Mouse (Mus musculus) lung, adult 18-20 months (tissue): ENCODE measurements around the gene Drc7.
A peak's percentile ranks its signal among the peaks of the same experiment; 100 is the strongest.

Source experiments
- DNase-seq, 2 experiments: peaks; one replicate each; pipeline ENCODE4 v3.0.0; 2022; ENCODE audit warnings: mixed read lengths in 2 of 2

Drc7 gene

DNA sequence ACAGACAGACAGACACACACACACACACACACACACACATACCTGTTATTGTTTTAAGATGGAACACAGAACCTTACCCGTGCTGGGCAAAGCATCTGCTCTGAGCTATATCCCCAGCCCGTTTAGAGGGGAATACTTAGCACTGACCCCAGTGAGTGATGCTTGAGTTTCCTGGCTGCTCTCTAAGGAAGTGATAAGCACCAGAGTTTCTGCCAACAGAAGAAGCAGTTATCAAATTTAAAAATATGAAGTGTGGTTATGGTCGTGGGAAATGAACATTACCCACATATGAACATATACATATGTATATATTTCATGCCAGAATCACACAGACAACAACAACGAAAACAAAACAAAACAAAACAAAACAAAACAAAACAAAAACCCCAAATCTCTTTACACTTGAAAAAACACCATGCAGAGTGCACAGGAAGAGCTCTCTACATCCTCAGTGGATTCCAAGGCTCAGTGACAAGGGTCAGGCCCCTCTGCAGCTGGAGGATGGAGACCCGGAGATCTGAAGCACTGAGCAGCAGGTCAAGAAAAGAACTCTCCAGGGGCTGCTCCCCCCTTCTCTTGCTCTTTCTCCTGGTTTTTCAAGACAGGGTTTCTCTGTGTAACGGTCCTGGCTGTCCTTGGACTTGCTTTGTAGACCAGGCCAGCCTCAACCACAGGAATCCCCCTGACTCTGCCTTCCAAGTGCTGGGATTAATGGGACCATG lies 5.1 kb downstream of the Drc7 start:
- no peak for DNase-seq

DNA sequence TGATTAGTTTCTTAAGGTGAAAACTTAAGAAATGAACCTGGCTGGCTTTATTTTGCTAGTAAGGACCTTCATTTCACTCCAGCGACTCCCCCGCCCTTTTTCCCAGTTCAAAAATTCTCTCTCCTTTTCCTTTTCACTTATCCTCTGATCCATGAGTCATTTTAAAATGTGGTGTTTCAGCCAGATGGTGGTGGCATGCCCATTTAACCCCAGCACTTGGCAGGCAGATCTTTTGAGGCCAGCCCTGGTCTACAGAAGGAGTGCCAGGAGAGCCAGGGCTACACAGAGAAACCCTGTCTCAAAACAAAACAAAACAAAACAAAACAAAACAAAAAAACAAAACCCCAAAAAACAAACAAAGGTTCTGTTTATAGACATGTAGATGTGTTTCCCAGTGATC lies 9.6 kb downstream of the Drc7 start:
- no peak for DNase-seq

DNA sequence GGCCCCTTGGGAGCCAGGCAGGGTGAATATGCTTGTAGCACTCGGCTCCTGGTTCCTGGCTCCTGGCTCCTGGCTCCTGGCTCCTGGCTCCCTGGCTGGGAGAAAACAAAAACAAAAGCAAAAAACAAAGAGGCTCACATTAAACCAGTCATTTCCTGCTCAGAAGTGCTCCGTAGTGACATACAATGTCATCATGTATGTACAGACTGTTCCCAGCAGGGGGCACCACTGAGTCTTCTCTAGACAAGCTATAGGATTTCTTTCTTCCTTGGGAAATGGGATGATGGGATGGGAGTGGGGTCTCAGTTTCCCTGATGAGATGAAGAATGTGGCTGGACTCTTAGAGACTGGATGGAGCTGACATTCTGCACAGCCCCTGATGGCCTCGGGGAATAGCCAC lies 12.7 kb downstream of the Drc7 start:
- peak; percentile 35 to 59 for DNase-seq

DNA sequence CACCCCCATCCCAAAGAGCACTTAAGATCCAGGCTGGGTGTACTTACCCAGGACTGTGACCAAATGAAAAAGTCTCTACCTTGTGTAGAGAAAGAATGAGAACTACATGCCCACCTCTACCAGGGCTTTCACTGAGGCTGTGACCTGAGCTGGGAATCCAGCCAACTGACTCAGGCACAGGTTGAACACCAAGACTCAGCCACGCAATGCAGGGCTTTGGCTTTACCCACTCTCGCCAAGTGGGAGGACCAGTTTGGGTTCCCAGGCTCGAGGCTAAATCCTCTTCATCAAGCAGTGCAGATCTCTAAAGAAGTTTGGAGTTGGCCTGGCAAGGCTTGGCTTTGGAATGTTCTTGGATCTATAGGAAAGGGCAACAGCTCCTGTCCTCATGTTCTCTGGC lies 20.6 kb downstream of the Drc7 start:
- no peak for DNase-seq

GRCm38 (mm10) chr8:95076151-95076550 lies 21.2 kb downstream of the Drc7 start:
- no peak for DNase-seq

GRCm38 (mm10) chr8:95078055-95078454 lies 23.2 kb downstream of the Drc7 start:
- no peak for DNase-seq

GRCm38 (mm10) chr8:95079305-95079704 lies 24.4 kb downstream of the Drc7 start:
- no peak for DNase-seq

DNA sequence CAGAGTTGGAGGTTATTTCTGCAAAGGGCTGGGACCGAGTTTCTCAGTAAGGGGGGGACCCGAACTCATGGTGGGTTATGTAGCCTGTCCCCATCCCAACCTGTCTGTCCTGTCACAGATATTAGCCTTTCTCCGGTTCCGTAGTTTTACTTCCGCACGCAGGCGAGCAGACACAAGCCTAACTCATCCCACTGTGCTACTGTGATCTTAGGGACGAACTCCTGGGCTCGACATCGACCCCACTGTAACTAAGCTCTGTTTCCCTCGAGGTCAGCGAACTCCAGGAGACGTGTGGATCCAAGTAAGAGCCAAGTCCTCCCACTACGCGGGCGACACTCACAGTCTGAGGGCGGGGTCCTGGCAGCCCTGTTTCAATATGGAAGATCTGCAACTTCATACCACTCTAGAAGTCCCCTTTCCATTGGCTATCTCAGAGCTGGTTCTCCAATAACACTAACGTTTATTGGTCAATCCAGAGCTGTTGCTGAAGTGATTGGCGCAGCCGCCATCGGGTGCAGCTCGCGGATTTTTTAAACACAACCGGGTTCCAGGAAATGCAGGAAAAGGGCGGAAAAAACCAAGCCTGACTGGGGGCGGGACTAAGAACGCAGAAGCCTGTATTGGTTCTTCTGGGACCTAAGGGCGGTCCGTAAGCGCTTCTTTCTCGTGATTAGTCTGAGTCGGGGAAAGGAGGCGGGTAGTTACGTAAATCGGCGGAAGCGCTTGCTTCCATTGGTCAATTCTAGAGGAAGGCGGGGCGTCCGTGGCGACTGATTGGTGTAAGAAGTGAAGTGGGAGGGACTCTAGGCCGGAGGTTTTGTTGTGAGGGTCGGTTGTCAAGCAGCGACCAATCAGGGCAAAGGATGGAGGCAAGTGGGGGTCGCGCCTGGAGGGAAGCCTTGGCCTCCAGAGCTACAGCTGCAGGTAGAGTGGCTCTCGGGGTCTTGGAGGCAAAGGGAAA lies 25.8 kb downstream of the Drc7 start, which contains the start of gene Katnb1:
Katnb1 (plus strand) TSS at position 806 of the 961 bp plus-strand sequence.
- peak; percentile 100 for DNase-seq

DNA sequence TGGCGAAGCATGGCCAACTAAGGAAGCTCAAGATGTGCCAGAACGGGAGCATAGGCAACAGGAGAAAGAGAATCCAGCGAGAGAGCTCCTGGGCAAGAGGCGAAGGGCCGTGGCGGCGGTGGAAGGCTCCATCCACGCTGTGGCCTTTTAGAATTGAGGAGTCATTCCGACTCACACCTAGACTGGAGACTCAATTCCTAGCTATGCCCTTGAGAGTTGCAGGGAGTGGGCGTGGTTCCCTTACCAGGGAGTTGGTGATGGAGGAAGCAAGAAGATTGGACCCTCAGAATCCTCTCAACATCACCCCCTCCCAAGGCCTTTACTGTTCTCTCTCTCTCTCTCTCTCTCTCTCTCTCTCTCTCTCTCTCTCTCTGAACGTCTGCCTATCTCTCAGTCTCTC lies 26.7 kb downstream of the Drc7 start:
- DNase-seq, result no peak

- no peak for DNase-seq
Observed at GRCm38 (mm10) chr8:95084261-95084660, 29.4 kb downstream of the Drc7 start.

- DNase-seq, result no peak
Observed at GRCm38 (mm10) chr8:95084744-95085431, 30.0 kb downstream of the Drc7 start.

- DNase-seq, result no peak
Observed at GRCm38 (mm10) chr8:95085432-95086141, 30.7 kb downstream of the Drc7 start.

GRCm38 (mm10) chr8:95093574-95093973 lies 38.7 kb downstream of the Drc7 start:
- DNase-seq, result peak in 1 of 2 experiments; percentile 14

DNA sequence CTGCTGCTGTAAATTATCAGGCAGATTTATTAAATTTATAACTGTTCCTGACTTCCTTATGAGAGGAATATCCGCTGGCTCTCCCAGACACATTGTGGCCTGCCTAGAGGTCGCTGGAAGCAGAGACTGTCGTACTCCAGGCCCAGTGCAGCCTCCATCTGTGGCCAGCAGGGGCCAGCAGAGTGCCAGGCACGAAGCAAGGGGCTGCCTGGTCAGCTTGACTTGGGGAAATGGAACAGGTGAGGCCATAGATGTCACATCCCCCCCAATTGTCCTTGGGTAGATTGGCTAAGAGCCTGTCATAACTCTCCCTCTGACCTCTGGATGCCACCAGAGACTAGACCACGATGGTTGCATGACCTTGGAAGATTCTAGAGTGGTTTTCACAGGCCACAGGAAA lies 44.1 kb downstream of the Drc7 start:
- DNase-seq, result peak; percentile 61 to 74

DNA sequence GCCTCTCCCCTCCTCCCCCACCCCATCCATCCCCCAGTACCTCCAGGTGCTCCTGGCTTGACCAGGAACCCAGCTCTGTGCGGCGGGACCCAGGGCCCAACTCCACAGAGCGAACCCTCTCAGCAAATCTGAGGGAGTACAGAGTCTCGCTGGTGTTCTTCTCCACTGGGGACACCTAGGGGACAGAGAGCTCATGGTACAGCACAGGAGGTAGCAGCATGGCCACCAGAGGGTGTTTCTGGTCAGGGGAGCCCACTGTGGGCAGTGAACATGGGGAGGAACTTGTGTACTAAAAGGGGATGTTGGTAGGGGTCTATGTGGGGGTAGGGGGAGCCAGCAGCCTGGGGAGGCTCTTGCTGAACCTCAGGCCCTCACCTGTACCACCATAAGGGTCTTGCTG lies 47.1 kb downstream of the Drc7 start:
- no peak for DNase-seq

- peak; percentile 13 to 24 for DNase-seq
Observed at GRCm38 (mm10) chr8:95107306-95107705, 52.4 kb downstream of the Drc7 start.

- no peak for DNase-seq
Observed at GRCm38 (mm10) chr8:95112594-95112993, 57.7 kb downstream of the Drc7 start.

DNA sequence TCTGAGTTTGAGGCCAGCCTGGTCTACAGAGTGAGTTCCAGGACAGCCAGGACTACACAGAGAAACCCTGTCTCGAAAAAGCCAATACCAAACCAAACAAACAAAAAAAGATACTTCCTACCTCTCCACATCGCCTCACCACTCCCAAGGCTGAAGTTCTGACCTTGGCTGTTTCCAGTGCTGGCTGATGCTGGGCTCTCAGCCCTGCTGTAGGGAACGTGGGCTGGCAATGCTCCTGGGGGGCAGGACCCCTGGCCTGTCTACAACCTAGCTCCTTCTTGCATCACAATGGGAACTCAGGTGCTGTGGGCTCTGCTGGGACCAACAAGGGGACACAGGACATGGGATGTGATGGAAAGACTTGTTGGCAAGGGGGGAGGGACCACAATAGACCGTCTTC lies 58.2 kb downstream of the Drc7 start:
- DNase-seq, result no peak

- DNase-seq, result no peak
Observed at GRCm38 (mm10) chr8:95113750-95114149, 58.8 kb downstream of the Drc7 start.

DNA sequence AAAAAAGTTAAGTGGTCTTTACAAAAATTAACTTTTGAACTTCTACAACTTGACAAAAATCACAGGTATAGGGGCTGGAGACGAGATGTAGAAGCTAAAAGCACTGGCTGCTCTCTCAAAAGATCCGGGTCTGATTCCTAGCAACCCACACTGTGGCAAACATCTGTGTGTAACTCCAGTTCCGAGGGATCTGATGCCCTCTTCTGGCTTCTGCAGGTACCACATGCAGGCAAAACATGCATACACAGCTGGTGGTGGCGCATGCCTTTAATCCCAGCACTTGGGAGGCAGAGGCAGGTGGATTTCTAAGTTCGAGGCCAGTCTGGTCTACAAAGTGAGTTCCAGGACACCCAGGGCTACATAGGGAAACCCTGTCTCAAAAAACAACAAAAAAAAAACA lies 68.6 kb downstream of the Drc7 start:
- no peak for DNase-seq

DNA sequence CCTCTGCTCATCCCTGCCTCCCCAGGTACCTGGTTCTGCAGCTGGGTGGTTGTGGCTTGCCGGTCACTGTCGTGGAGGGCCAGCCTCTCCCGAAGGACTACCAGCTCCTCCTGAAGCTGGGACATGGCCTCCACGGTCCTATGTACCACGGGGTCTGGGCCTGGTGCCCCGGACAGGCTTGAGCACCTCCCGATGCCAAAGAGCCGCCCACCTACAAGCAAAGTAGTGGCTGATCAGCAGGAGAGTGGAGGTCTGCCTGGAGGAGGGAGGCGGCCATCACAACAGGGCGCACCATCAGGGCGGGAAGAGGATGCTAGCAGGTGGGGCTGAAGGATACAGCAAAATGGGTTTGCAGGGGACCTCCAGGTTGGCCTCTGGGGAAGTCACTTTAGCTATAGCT lies 71.6 kb downstream of the Drc7 start:
- DNase-seq, result no peak

GRCm38 (mm10) chr8:95127658-95128057 lies 72.8 kb downstream of the Drc7 start:
- no peak for DNase-seq
